Mouse (Mus musculus): ENCODE data around the gene Trub2. TPM values are rescaled to one million over a fixed set of nuclear protein-coding genes. Genes with fewer than 3 reads are reported as not detected.

Trub2 gene
- total RNA-seq (2021), result 10 to 100 TPM; 56.8 to 57.3 TPM
- long read RNA-seq, experiment 1, transcript Trub2-201 (8 exons, 3,408 nt), result major isoform, 5 of 23 reads
- long read RNA-seq, experiment 1, partial matches to known transcripts, result 1 of 23 reads
- long read RNA-seq, experiment 1, other reads (novel, unspliced or antisense), result 13 of 23 reads
- long read RNA-seq, experiment 2, transcript Trub2-201 (8 exons, 3,408 nt), result major isoform, 8 of 47 reads
- long read RNA-seq, experiment 2, partial matches to known transcripts, result 12 of 47 reads
- long read RNA-seq, experiment 2, other reads (novel, unspliced or antisense), result 23 of 47 reads

DNA sequence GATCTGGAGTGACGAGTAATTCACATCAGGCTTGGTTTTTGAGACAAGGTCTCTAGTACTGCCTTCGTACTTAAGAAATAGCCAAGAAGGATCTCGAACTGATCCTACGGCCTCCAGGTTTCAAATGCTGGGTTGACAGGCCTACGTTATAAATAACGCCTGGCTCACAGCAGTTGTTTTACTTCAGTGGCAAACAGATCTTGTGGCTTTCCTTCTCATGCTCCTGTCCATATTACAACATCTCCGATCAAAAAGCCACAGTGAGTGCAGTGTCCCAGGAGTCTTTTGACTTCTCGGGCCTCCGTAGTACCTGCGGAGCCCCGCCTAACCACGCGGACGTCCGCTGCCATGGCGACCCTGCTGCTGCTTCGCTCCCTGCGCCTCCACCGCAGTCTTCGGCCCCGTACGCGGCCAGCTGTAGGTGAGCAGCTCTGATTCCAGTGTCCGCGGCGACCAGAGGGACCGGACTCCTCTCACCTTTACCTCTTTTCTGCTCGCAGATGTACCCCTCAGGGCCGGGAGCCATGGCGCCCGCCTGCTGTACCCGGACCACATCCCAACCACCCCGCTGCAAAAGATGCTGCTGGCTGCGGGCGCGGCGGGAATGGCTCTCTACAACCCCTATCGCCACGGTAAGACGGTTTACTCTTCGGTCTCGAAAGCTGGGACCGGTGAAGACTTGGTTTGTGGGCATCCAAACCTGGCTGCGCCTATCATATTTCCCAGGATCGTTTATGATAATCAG is at the start of gene Trub2:
TSS of gene Trub2 (minus strand) at position 566 of the 745 bp plus-strand sequence.
- DNase-seq (ENCODE audit: low spot score in 2 of 2), result peak; percentile 67 to 69

DNA sequence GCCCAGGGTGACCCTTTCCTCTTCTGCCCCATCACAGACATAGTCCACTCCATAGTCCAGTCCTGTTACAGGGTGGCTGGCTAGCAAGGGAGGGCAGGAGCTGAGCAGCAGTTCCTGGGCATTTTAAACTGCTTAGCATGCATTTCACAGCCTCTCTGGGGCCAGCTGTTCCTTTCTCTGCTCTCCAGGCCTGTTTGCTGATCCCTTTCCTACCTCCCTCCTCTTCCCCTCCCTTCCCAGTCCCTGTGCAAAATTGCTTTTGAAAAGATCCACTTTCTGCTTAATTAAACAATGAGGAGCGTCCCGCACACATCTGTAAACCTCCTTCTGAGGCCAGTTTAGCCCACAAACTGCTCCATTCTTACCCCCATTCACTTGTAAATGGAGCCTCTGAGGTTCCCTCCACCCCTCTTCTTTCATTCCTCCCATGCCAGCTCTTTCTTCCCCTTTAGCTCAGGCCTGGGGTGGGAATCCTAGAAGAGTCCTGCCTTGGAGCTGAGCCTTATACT is 47.1 kb upstream of the Trub2 start:
- no peak for DNase-seq (ENCODE audit: low spot score in 2 of 2)

DNA sequence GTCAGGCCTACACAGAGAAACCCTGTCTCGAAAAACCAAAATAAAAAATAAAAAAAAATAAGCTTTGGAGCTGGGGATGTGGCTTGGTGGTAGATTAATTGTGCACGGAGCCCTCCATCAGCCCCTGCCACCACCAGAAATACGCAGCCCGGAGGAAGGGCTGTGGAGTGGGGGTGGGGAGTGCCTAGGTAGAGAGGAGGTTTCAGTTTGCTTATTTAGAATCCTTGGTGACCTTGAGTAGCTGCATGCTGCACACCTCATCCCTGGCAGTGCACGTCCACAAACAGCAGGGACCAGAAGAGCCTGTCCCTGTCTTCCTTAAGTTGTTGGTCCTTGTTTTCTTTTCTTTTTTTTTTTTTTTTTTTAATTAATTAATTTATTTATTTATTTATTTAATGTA is 45.5 kb upstream of the Trub2 start:
- DNase-seq (ENCODE audit: low spot score in 2 of 2), result no peak

DNA sequence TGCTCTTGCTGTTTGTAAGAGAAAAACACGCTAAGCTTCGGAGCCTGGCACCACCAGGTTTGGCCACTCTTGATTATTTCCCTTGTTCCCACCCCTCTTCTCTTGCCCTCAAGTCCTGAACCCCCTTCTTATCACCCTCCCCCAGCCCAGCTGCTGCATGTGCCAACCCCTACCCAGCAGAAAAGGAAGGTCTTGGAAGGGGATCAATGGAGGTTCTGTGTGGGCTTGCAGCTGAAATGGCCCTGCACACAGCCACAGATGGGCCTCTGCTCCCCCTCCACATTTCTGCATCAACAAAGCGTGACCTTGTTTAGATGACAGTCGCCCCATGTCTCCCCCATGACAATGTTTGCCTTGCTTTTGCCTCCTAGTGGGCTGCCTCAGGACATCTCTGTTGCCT is 42.8 kb upstream of the Trub2 start:
- DNase-seq (ENCODE audit: low spot score in 2 of 2), result no peak

DNA sequence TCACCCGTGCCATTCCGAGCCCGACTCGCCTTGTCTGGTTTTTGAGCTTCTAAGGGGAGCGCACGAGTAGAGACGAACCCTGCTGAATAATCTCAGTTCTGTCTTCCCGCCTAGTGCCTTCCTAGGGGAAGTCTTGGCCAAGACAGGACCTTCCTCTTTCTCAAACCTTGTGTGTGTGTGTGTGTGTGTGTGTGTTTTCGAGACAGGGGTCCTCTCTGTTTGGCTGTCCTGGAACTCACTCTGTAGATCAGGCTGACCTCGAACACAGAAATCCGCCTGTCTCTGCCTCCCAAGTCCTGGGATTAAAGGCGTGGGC is 39.4 kb upstream of the Trub2 start:
- DNase-seq (ENCODE audit: low spot score in 2 of 2), result no peak

DNA sequence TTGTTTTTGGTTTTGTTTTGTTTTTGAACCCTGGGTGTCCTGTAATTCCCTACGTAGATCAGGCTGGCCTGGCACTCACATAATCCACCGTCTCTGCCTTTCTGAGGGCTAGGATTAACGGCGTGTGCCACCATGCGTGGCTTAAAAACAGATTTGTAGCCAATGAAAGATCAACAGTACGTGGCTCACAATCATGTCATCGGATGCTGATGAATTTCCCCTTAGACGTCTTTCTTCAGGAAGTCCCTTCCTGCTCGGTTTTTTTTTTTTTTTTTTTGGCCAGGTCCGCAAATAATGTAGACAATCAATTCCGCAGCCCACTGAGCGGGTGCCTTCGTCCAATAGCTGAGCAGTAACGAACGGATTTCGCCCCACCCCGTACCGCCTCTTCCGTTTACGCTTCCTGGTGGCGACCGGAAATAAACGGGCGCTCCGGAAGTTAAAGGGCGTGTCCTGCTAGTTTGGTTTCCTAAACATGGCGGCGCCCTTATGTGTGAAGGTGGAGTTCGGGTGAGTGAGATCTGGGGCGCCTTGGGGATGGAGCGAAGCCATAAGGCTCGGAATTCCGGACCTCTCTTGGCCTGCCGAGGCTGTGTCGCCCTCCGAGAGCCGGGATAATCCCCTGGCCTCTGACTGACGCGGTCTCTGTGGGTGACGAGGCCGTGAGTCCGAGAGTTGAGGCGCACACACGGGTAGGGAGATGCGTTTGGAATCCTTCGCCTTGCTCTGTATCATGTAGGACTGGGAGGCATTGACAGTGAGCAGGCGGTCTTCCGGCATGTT is 38.8 kb upstream of the Trub2 start:
- DNase-seq (ENCODE audit: low spot score in 2 of 2), result peak; percentile 72 to 87

DNA sequence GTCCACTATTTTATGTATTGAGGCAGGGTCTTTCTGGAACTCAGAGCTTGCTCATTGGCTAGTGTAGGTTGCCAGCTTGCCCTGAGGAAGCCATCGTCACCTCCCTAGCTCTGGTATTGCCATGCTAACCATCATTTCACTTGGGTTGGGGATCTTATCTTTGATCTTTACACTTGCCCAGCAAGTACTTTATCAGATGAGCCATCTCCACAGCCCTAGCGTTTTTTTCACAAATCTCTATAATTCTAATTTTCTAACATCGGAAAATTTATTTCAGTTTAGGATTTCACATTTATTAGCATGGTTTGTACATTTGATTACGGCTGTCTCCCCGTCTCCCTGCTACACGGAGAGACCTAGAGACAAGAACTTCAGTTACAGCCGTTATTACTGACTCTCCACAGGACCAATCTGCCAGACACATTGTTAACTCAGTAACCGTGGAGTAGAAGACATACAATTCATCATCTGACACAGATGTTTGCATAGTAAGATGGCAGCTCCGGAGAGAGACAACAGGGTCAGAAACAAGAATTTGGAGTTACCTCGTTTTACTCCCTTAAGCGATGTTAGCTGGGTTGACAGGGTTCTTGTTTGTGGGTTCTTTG is 38.1 kb upstream of the Trub2 start:
- no peak for DNase-seq (ENCODE audit: low spot score in 2 of 2)

DNA sequence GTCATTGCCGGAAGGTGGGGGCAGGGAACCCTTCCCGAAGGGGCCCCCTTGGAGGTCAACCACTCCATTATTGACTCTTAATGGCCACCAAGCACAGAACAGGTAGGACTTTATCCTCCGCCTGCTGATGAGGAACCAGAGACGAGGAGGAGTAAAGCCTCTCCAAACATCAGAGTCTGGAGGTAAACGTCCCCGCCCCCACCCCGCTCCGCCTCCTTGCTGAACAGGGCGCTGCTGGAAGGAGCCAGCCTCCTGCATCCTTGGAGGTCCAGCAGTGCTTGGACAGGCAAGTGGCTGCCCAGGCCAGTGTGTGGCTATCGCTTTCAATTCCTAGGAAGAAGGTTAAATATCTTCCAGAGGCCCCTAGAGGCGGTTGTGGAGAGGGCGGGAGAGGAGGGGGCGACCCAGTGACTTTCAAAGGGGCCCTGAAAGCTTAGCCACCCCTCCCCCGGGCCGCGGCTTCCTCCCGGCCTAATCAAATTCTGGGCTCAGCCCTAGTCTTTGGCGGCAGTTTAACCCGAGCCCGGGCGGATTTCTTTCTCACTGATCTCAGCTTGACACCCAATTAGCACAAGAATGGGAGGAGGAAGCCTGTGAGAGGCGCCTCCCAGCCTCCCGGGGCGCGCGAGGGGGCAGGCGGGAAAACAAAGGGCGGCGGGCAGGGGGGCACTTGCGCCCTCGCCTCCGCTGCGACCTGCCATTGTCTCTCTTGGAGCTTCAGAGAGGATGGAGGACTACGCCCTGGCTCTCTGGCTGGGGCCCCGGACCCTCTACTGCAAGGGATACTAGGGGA is 31.9 kb upstream of the Trub2 start, which contains the start of gene Urm1:
TSS of gene Urm1 (plus strand) at position 51 of the 793 bp plus-strand sequence.
- DNase-seq (ENCODE audit: low spot score in 2 of 2), result peak in 1 of 2 experiments; percentile 52

DNA sequence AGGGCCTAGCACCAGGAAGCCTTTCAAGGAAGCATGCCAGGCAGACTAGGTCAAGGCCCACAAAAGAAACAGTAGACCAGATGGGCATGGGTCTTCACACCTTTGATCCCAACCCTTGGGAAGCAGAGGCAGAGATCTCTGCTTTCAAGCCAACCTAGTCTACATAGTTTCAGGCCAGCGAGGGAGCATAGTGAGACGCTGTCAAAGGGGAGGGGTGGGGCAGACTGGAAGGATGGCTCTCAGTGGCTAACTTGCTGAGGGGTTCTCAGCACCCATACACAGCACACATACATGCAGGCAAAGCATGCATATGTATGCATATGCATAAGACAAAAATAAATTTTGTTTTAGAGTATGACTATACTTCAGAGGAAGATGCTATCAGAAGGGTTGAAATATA is 31.1 kb upstream of the Trub2 start:
- no peak for DNase-seq (ENCODE audit: low spot score in 2 of 2)

DNA sequence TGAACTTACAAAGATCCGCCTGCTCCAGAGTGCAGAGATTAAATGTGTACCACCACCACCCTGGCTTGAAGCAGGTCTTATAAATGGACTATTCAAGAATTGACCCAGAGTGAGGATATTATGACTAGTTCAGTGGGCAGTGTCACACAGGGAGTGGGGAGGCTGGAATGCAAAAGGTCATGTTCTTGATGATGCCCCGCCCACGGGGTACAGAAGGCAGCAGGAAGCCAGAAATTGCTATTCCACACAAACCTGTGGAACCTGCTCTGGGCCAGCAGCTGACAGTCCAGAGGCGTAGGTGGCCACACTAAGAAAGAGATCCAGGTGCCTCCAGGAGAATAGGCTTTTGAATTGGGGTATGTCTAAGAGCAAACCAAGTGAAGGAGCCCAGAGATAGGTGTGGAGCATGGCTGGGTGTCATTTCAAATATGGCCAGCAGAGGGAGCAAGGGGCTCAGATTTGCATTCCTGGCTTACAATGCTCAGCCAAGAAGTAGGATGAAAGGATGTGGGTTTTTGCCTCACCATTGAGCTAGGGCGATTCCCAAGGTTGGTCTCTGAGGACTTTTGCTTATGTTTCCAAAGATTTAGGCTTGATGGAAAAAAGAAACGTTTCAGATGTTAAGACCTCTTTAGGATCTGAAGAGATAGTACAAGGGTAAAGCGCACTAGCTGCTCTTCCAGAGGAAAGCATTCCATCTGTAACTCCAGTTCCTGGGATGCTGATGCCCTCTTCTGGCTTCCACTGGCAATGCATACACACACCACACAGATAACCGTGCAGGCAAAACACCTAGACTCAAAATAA is 29.3 kb upstream of the Trub2 start:
- peak; percentile 51 to 68 for DNase-seq (ENCODE audit: low spot score in 2 of 2)

DNA sequence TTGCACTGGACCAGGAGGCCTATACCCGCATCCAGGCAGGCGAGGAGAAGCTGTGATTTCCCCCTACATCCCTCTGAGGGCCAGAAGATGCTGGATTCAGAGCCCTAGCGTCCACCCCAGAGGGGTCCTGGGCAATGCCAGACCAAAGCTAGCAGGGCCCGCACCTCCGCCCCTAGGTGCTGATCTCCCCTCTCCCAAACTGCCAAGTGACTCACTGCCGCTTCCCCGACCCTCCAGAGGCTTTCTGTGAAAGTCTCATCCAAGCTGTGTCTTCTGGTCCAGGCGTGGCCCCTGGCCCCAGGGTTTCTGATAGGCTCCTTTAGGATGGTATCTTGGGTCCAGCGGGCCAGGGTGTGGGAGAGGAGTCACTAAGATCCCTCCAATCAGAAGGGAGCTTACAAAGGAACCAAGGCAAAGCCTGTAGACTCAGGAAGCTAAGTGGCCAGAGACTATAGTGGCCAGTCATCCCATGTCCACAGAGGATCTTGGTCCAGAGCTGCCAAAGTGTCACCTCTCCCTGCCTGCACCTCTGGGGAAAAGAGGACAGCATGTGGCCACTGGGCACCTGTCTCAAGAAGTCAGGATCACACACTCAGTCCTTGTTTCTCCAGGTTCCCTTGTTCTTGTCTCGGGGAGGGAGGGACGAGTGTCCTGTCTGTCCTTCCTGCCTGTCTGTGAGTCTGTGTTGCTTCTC is 27.5 kb upstream of the Trub2 start:
- no peak for DNase-seq (ENCODE audit: low spot score in 2 of 2)

DNA sequence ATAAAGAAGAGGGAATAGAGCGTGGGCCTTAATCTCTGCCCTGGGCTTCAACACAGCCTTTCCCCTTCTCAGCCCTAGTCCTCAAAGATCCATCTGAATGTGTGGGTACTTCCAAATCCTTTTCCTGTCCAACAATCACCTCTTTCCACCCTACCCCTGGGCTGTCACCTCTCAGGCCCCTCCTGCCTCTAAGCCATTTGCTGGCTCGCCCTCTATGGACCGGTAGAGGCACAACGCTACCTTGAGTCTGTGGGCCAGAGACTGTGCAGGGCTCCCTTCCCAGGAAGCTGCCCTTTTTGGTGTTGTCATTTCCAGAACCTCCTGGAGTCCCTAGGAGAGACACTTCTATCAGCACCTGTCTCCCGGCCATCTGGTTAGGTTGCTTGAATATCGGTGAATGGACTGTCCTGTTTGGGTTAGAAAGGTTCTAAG is 15.1 kb upstream of the Trub2 start:
- no peak for DNase-seq (ENCODE audit: low spot score in 2 of 2)

DNA sequence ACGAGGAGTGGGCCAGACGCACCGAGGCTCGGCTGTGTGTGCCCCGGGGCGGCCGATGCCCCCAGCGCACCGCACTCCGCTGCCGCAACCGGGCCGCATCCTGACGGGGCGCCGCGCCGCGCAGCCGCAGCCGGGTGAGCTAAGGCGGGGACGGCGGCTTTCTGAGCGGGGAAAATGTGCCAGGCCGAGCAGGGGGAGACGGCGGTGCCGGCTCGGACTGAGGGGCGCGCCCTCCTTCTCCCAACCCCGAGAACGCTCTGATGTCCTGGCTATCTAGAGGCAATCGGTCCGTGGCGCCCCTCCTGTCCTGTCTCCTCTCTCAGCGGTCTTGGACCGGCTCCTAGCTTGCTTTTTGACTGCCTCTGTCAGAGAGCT is 14.5 kb upstream of the Trub2 start:
- no peak for DNase-seq (ENCODE audit: low spot score in 2 of 2)

DNA sequence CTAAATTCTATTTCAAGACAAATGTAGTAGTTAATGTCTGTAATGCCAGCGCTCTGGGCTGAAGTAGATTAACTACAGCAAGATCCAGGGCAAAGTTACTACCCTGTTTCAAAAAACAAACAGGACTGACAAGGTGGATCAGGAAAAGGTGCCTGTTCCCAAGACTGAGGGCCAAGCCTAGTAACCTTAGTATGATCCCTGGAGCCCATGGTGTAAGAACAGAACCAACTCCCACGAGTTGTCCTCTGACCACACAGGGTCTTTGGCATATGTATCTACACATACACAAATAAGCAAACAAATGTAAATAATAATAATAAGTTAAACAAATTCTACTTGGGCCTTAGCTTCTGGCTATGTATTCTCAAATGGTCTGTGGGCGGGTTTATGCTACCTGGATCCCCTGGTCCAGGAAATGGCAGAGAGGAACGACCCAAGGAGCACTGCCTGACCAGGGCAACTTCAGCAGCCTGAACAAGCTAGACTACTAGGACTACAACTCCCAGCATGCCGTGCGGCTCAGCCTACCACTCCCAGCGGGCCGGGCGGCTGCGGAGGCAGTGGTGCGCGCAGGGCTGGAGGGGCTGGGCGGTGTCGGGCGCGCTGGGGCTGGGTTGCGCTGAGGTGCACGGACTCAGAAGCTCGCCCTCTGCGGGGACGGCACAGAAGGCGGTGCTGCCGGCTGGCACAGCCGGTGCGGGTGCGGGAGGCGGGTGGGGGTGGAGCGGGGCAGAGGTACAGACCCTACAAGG is 13.9 kb upstream of the Trub2 start, which contains the start of gene Slc27a4:
TSS of gene Slc27a4 (plus strand) at position 560 of the 752 bp plus-strand sequence.
- DNase-seq (ENCODE audit: low spot score in 2 of 2), result peak; percentile 90 to 93

DNA sequence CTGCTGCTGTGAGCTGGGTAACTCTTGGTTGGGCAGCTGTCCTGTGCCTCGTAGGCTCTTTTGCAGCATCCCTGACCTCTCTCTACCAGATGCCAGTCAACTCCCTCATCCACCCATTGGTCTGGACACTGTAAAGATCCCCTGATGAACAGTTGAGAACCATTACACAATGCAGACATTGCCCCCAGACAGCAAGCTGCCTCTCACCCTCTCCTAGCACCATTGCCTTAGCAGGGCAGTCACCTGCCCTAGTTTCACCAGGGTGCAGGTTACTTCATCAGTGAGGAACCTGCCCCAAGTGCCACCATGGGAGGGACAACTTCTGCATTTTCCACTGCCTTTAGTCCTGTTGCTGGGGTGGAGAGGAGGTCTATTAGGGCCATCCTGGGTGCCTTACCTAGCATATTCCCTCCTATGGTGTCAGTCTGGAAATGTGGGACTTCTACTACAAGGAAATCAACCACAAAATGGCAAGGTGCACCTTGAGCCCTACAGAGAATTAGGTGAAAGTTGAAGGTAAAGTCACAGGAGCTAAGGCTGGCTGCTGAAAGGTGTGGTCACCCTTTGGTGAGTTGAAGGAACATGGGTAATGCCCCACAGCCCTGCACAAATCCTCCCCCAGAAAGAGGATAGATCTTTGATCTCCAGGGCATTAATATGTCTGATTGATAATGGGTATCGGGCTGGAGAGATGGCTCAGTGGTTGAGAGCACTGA is 4.6 kb upstream of the Trub2 start:
- no peak for DNase-seq (ENCODE audit: low spot score in 2 of 2)

DNA sequence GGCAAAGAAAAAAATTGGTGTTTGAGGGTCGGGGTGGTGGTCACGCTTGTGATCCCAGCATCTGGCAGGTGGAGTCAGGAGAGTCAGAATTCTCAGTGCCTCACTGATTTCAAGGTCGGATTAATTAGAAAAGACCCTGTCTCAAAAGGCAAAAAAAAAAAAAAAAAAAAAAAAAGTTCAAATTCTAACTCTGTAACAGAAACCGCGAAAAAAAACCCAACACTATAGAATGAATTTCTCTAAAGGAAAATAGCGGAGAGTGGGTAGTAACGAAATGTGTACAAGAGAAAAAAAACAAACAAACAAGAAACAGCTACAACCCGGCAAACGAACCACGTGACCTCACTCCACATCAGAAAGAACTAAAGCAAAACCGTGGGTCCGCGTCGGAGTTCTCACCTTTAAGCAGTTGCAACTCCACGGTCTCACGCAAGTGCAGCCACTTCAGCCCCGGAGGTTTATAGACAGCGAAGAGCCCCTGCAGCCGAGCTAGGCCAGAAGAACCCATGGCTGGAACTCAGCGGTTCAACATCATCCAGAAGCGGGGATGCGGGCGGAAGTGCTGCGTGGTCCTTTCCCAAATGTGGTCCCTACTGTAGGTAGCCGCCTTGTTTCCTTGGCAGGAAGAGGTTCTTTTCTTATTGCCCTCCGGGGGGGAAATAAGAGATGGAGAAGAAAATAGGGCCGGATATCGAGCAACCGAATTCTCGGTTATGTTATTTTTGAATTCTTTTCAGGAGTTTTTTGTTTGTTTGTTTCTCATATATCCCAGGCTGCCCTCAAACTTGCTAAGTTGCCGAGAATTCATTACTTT is 991 bp downstream of the Trub2 start, which contains the start of gene Coq4:
TSS of gene Coq4 (plus strand) at position 390 of the 814 bp plus-strand sequence.
- DNase-seq (ENCODE audit: low spot score in 2 of 2), result peak; percentile 49 to 68

DNA sequence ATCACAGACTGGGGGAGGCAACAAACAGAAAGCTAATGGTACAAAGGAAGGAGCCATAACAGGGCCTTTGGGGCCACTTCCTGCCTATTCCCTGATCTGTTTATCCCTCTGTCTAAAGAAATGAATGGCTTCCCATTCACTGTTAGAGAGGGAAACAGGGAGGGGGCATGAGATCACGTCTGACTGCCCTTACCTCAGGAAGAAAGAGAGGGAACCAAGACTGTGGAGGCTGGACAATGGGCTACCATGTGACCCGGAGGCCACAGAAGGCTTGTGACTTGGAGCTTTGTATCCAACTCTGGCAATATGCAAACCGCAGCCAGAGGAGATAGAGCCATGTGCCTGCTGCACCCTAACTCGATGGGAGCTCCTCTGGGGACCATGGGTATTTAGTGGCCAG is 4.0 kb downstream of the Trub2 start:
- DNase-seq (ENCODE audit: low spot score in 2 of 2), result no peak
